Mouse (Mus musculus) lung, embryonic 15.5 days (tissue): ENCODE results near the gene Flrt1. TPM values are rescaled to one million over a fixed set of nuclear protein-coding genes. Genes with fewer than 3 reads are reported as not detected.
A peak's percentile ranks its signal among the peaks of the same experiment; 100 is the strongest.

ENCODE experiments used
- ATAC-seq: fragments of 200-750 bp; cut with Nextera tagmentation; 2 replicates; pipeline ENCODE4 v1.8.0; 2017; ENCODE audit warnings: moderate number of reproducible peaks, borderline replicate concordance; ENCODE audit not compliant: low FRiP score, low TSS enrichment; ENCODE audit errors: extremely low read depth
- H3K27ac ChIP-seq: fragments of 300-500 bp; sonication (generic); 2 replicates; pipeline ENCODE4 v1.5.1; 2015; ENCODE audit warnings: moderate library complexity, mild to moderate bottlenecking, inconsistent platforms
- H3K27me3 ChIP-seq: fragments of 300-500 bp; sonication (generic); 2 replicates; pipeline ENCODE4 v1.6.1; 2015; ENCODE audit warnings: inconsistent platforms
- H3K36me3 ChIP-seq: fragments of 300-500 bp; sonication (generic); 2 replicates; pipeline ENCODE4 v1.6.1; 2015; ENCODE audit warnings: inconsistent platforms
- H3K4me1 ChIP-seq: fragments of 300-500 bp; sonication (generic); 2 replicates; pipeline ENCODE4 v1.6.1; 2015; ENCODE audit warnings: inconsistent platforms
- H3K4me2 ChIP-seq: fragments of 300-500 bp; sonication (generic); 2 replicates; pipeline ENCODE4 v1.6.1; 2015; ENCODE audit warnings: inconsistent platforms, mild to moderate bottlenecking, moderate library complexity
- H3K4me3 ChIP-seq: fragments of 300-500 bp; sonication (generic); 2 replicates; pipeline ENCODE4 v1.5.1; 2015; ENCODE audit warnings: mild to moderate bottlenecking, inconsistent platforms
- H3K9ac ChIP-seq: fragments of 300-500 bp; sonication (generic); 2 replicates; pipeline ENCODE4 v1.6.1; 2015; ENCODE audit warnings: inconsistent platforms
- H3K9me3 ChIP-seq: fragments of 300-500 bp; sonication (generic); 2 replicates; pipeline ENCODE4 v1.6.1; 2016; ENCODE audit warnings: inconsistent platforms
- WGBS: fragments of 180-500 bp; shearing (Covaris S2); methylation state at CpG from one replicate; pipeline ENCODE4 v1.1.7; 2015; 5-methylcytosine and 5-hydroxymethylcytosine counted together
- polyA plus RNA-seq: library from polyadenylated mRNA; unstranded; fragments of >200 nt; fragmentation: Nextera tagmentation; extraction: Ambion mirVana; gene quantifications from 2 replicates; pipeline ENCODE4 v1.2.1, GENCODE M21; 2015

Gene Flrt1
- polyA plus RNA-seq, 1 experiment from 2014 or later: 1.4 TPM

DNA sequence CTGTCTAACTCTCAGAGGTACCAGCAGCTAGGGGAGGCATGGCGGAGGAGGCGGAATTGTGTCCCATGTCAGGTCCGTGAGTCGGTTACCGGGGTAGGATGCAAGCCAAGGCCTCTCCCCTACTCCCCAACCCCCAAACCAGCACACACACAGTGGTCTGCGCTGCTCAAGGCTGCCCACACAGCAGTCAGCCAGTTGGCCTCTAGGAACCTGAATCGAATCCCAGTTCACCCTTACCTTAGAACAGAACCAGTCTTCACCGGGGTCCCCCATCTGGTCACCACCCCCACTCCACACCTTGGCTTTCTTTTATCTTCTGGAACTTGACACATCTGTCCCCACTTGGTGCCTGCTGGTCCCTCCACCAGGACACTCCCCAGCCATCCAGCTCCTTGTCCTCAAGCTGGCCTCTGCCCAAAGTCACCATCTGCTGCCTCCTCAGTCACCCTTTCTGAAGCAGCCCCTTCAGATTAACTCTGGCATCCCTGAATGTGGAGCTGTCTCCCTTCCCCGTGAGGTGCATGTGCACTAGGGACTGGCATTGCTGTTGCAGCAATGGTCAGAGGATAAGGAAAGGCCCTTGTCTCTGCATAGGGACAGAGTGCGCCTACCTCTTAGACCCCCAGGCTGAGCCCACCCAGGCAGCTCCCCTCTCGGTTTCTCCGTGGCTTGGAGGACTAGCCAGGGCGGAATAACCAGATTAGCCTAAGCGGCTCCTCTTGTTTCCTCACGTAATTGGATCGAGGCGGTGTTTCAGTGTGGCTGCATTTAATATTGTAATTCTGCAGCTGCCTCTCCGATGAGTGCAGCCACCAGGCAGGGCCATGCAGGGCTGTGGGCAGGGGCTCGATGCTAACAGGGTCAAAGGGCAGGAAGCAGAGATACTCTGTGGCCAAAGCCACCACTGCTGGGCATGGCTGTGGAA is 23.3 kb upstream of the Flrt1 start:
- Histone ChIP-seq H3K4me3 (no peak overlapping the region), H3K27ac (no peak overlapping the region), H3K4me2 (no peak overlapping the region), H3K9ac (no peak overlapping the region), H3K4me1 (no peaks in the 10 kb centered on the region), H3K27me3 (0 out of 2 replicates have a peak, but pooled peaks cover 3% of the 10 kb centered on the region), H3K9me3 (no peaks in the 10 kb centered on the region), H3K36me3 (no peaks in the 10 kb centered on the region)
- 59% methylated on average over 19 of the region's 19 CpGs for WGBS
- no peak for ATAC-seq

DNA sequence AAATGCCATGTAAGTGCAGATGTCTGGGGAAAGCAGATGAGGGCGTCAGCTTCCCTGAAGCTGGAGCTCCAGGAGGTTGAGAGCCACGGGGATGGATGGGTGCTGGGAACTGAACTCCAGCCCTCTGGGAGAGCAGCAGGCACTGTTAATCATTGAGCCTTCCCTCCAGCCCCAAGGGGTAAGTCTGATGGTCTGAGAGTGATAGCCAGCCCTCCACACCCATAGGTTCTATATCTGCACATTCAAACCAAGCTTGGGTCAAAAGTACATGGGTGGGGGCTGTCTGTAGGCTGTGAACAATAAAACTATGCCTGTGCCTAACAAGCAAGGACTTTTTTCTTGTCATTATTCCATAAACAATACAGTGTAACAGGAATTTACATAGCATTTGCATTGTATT is 21.4 kb upstream of the Flrt1 start:
- Histone ChIP-seq H3K27me3 (no peaks in the 10 kb centered on the region), H3K9me3 (no peaks in the 10 kb centered on the region), H3K27ac (no peak overlapping the region), H3K4me1 (peaks cover 13% of the 10 kb centered on the region), H3K9ac (no peak overlapping the region), H3K4me3 (no peak overlapping the region), H3K36me3 (no peaks in the 10 kb centered on the region), H3K4me2 (no peak overlapping the region)
- ATAC-seq: no peak
- WGBS: 58% methylated on average over 2 of the region's 2 CpGs

DNA sequence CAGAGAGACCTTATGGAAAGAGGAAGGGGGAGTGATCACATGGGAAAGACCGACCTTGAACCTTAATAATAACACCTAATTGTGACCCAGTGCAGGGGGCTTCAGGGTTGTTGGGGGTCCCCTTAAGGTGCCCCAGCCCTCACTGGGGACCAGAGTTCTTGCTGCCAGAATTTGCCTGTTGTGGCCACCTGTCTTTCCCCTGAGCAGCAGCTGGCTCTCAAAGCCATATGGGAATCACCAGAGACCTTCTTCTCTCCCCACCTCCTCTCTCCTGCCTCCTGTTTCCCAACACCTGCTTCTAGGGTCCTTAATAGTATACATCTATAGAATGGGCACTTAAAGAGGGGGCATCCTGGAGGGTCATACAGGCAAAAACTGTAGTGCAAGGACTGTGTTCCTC is 20.7 kb upstream of the Flrt1 start:
- 45% methylated on average over 1 of the region's 1 CpGs for WGBS
- ATAC-seq: no peak
- H3K27me3 ChIP-seq: no peaks in the 10 kb centered on the region
- H3K9ac ChIP-seq: no peak overlapping the region
- no peak overlapping the region for H3K27ac ChIP-seq
- H3K4me3 ChIP-seq: no peak overlapping the region
- peaks cover 13% of the 10 kb centered on the region for H3K4me1 ChIP-seq
- no peaks in the 10 kb centered on the region for H3K36me3 ChIP-seq
- H3K9me3 ChIP-seq: no peaks in the 10 kb centered on the region
- H3K4me2 ChIP-seq: no peak overlapping the region

DNA sequence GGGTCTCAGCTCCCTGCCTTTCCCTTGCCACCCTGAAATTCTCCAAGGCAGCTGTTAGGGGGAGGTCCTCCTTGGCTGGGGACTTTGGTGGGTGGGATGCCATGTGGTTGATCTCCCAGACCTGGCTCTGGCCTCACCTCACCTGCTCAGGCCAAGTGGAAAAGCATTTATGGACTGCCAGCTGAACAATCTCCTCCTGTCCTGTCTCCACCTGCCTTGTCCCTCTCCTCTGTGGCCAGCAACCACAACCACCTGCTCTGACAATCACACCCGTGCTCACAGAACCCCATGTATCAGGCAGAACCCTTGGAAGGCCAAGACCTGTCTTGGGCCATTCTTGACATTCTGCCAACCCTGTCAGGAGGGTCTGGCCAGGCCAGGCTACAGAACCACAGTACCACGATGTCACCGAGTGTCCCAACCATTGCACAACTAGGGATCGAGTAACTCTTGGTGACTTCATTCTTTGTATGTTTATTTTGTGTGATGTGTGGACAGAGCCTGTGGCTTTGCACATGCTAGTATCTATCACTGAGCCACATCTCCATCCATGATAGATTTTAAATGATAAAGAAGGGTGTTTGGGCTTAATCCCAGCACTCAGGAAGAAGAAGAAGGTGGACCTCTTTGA is 20.1 kb upstream of the Flrt1 start:
- 58% methylated on average over 4 of the region's 4 CpGs for WGBS
- H3K4me1 ChIP-seq: peaks cover 13% of the 10 kb centered on the region
- no peak overlapping the region for H3K9ac ChIP-seq
- no peak overlapping the region for H3K4me3 ChIP-seq
- no peak overlapping the region for H3K27ac ChIP-seq
- no peak overlapping the region for H3K4me2 ChIP-seq
- no peaks in the 10 kb centered on the region for H3K27me3 ChIP-seq
- no peak for ATAC-seq
- H3K36me3 ChIP-seq: no peaks in the 10 kb centered on the region
- H3K9me3 ChIP-seq: no peaks in the 10 kb centered on the region

DNA sequence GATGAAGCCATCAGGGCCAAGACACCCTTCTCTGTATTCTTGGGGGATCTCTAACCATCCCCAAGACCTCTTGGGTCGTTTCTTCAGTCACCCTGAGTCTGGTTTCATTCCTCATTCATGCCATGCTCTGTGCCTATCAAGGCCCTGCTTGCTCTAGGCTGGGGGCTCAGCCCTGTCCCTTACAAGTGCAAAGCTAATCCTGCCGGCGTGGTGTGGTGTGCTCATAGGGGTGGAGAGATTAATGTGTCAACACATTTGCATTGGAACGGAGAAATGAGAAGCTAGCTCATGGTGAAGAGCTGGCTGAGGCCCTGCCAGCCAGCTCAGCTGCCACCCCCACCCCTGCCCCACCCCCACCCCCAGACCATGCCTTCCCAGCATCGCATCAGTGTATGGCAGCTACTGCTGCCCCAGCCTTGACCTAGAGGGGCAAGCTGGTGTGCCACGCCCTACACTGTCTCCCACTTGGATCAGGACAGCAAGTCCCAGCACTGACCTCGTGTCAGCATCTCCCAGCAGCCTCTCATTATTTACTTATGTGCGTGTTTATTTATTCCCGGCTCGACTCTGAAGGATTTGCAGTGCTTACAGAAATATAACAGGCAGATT is 17.3 kb upstream of the Flrt1 start:
- no peaks in the 10 kb centered on the region for H3K9me3 ChIP-seq
- H3K4me2 ChIP-seq: no peak overlapping the region
- 17% methylated on average over 10 of the region's 10 CpGs for WGBS
- peaks cover 13% of the 10 kb centered on the region for H3K4me1 ChIP-seq
- no peak overlapping the region for H3K27ac ChIP-seq
- ATAC-seq: peak; percentile 48; the same call in 1 of the 2 replicates
- no peak overlapping the region for H3K9ac ChIP-seq
- H3K36me3 ChIP-seq: no peaks in the 10 kb centered on the region
- H3K4me3 ChIP-seq: no peak overlapping the region
- no peaks in the 10 kb centered on the region; the same call in 1 of the 2 replicates for H3K27me3 ChIP-seq

DNA sequence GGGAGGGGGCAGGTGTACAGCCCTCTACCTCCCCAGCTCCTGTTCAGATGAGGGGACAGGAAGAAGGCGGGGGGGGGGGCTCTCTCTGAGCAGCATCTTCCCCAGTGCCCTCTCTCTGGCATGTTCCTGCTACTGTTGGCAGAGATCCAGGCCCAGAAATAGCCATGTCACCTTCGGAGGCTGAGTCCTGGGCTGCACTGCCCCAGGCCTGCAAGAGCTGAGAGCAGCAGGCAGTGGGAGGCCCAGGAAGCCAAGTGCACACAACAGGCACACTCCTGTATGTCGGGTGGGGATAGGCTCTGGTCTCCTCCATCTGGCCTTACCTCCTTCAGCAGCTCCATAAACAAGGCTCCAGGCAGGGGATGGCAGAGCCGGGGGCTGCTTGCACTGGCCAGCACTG is 16.7 kb upstream of the Flrt1 start:
- H3K4me2 ChIP-seq: no peak overlapping the region
- H3K9ac ChIP-seq: no peak overlapping the region
- no peaks in the 10 kb centered on the region for H3K9me3 ChIP-seq
- H3K4me1 ChIP-seq: peaks cover 13% of the 10 kb centered on the region
- H3K27ac ChIP-seq: no peak overlapping the region
- H3K27me3 ChIP-seq: no peaks in the 10 kb centered on the region; the same call in 1 of the 2 replicates
- WGBS: 42% methylated on average over 4 of the region's 4 CpGs
- 0 out of 2 replicates have a peak, but pooled peaks have one; percentile 23 for ATAC-seq
- no peaks in the 10 kb centered on the region for H3K36me3 ChIP-seq
- no peak overlapping the region for H3K4me3 ChIP-seq

DNA sequence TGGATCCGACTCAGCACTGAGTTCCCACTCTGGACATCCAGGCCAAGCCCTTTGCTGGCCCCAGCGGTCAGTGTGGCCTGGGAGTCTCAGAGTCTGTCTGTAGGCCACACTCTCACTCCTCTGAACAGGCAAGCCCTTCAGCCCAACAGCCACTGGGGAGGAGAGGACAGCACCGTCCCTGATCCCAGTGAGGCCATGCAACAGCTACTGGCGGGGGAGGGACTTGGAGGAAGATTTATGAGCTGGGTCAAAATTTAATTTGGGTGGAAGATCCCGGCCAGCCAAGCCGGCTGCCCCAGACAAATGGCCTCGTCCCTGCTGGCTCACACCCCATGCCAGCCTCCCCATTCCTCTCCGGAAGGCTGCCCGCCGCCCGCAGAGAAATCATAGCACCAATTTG is 15.7 kb upstream of the Flrt1 start:
- no peak; the same call in 1 of the 2 replicates for ATAC-seq
- H3K4me2 ChIP-seq: no peak overlapping the region

DNA sequence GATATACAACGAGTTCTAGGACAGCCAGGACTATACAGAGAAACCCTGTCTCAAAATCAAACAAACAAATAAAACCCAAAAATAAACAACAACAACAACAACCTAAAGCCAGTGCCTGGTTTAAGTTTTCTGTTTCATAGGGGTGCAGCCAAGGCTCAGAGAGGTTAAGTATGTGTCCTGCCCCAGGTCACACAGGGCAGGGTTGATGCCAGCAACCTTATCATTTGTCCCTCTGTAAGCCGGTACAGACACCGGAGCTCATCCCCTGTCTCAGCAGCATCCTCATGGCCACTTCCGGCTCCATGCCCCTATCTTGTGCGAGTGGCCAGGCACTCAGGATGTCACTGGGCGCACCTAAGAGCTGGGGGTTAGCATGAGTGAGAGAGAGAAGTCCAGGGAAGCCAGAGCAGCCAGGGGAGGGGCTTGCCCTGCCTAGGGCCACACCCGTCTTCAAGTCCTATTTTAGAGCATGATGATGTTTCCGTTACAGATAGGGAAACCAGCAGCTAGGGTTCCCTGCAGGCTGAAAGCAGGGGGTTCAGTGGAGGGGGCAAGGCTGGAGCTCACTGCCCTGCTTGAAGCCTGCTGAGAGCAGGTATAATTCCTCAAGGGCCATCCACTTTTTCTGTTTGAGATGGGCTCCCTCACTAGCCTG is 12.3 kb upstream of the Flrt1 start:
- Histone ChIP-seq H3K4me1 (peaks cover 16% of the 10 kb centered on the region), H3K9ac (no peak overlapping the region), H3K27me3 (no peaks in the 10 kb centered on the region; the same call in 1 of the 2 replicates), H3K9me3 (no peaks in the 10 kb centered on the region), H3K27ac (no peak overlapping the region), H3K36me3 (no peaks in the 10 kb centered on the region), H3K4me3 (no peak overlapping the region), H3K4me2 (no peak overlapping the region)
- 52% methylated on average over 8 of the region's 8 CpGs for WGBS
- ATAC-seq: no peak

More for the DNA sequence above, 15.7 kb upstream of the Flrt1 start:
- no peak overlapping the region for H3K9ac ChIP-seq
- H3K4me1 ChIP-seq: peaks cover 13% of the 10 kb centered on the region
- WGBS: 48% methylated on average over 11 of the region's 11 CpGs
- no peaks in the 10 kb centered on the region for H3K36me3 ChIP-seq
- H3K4me3 ChIP-seq: no peak overlapping the region
- no peak overlapping the region for H3K27ac ChIP-seq
- no peaks in the 10 kb centered on the region for H3K9me3 ChIP-seq
- H3K27me3 ChIP-seq: no peaks in the 10 kb centered on the region; the same call in 1 of the 2 replicates

DNA sequence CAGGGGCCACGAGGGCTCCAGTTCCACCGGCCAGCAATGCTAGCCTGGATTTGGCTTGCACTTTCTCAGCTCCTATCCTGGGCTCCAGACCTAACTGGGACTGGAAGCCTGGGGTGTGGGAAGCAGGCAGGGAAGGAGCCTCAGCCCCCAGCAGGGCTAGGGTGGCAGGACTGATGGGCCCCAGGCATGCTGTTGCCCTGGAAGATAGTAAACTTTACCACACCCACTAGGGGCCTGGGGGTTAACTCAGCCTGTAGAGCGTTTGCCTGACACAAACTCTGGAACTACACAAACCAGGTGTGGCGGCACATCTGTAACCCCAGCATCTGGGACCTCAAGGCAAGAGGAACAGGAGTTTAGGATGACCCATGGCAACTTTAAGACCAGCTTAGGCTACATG is 11.6 kb upstream of the Flrt1 start:
- Histone ChIP-seq H3K9me3 (no peaks in the 10 kb centered on the region), H3K4me3 (no peak overlapping the region), H3K9ac (no peak overlapping the region), H3K27ac (no peak overlapping the region), H3K36me3 (no peaks in the 10 kb centered on the region), H3K4me1 (peaks cover 10% of the 10 kb centered on the region), H3K27me3 (no peaks in the 10 kb centered on the region; the same call in 1 of the 2 replicates), H3K4me2 (no peak overlapping the region)
- 60% methylated on average over 4 of the region's 4 CpGs for WGBS
- ATAC-seq: no peak

DNA sequence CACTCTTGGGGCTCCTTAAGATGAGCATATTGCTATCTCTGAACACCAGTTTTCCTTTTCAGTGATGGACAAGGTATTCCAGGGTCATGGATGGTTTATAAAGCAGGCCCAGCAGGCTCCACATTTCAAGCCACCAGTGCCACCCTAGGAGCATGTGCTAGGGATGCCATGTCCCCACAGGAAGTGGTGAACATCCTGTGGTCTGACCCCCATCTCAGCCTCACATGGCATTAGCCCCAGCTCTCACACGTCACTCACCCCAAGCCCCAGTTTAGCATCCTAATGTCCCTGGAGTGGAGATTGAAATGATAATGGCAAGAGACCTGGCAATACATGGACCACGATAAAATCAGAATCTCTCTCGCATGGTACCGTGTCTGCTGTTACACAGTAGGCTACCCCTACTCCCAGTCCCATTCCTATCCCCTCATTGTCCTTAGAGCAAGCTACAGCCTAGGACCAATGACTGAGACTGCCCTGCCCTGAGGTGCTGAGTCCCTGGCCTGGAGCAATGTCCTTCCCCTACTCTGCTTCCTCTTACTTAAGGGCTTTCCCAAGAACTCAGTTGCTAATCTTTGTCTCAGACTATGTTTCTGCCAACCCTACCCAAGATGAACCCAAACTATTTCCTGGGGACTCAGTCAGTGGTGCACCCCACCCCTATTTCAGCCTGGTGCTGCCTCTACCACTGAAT is 10.7 kb upstream of the Flrt1 start:
- H3K4me2 ChIP-seq: no peak overlapping the region
- ATAC-seq: no peak
- no peak overlapping the region for H3K27ac ChIP-seq

DNA sequence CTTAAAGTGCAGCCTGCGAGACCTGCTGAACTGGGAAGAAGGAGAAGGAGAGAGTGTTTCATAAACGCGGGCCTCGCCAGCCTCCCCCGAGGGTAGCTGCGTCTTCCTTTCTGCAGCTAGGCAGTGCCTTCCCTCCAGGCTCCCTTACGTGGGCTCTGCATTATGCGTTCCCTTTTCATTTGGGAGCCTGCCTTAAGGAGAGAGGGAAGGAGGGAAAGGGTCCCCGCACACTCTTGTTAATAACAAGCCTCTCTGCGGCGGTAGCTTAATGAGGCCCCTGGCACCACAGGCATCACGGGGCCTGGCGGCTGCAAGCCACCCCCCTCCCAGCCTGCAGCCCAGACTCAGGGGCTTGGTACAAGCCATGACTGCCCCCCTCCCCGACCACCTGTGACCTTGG is 8.0 kb upstream of the Flrt1 start:
- H3K4me1 ChIP-seq: peaks cover 28% of the 10 kb centered on the region
- no peaks in the 10 kb centered on the region for H3K36me3 ChIP-seq
- no peak overlapping the region for H3K4me3 ChIP-seq
- no peaks in the 10 kb centered on the region for H3K9me3 ChIP-seq
- ATAC-seq: no peak
- H3K4me2 ChIP-seq: no peak overlapping the region
- no peak overlapping the region for H3K27ac ChIP-seq
- no peaks in the 10 kb centered on the region for H3K27me3 ChIP-seq
- WGBS: 42% methylated on average over 14 of the region's 14 CpGs
- no peak overlapping the region for H3K9ac ChIP-seq

More for the DNA sequence above, 10.7 kb upstream of the Flrt1 start:
- Histone ChIP-seq H3K36me3 (no peaks in the 10 kb centered on the region), H3K9me3 (no peaks in the 10 kb centered on the region), H3K4me3 (no peak overlapping the region), H3K4me1 (peaks cover 9% of the 10 kb centered on the region; the same call in 1 of the 2 replicates), H3K27me3 (no peaks in the 10 kb centered on the region; the same call in 1 of the 2 replicates), H3K9ac (no peak overlapping the region)
- 84% methylated on average over 4 of the region's 4 CpGs for WGBS
